16 mouse cellular contexts compared by ENCODE assay signal in genomic region chr11:88274111-88274879, GRCm38 (mm10). TPM values are rescaled to one million over a fixed set of nuclear protein-coding genes. Genes with fewer than 3 reads are reported as not detected.
A peak's percentile ranks its signal among the peaks of the same experiment; 100 is the strongest.
DNase-seq lines count a peak whose midpoint lies in the region; ATAC-seq and TF ChIP-seq lines count a peak whose summit lies in the region.
"Had no signal": no experiment of that assay in that cellular context is flagged by ENCODE, and none has a peak within 500 bp of the region (broad histone marks: within the 10 kb centered on the region; RNA-seq: fewer than 3 reads in every experiment).

No protein-coding gene starts in this region.

- no peak for TF ChIP-seq POLR2A in kidney, adult 2 months (IDR thresholded peaks at IDR 0.05; ENCODE audit: low read depth, low read length)

- TF ChIP-seq CTCF in kidney, adult 2 months (conservative IDR thresholded peaks at IDR 0.05; ENCODE audit: insufficient read depth, insufficient read length, low read depth, low read length): no peak

- H3K27ac ChIP-seq in kidney, embryonic 14.5 days (ENCODE audit: low read depth, low read length): no peak overlapping the region
- H3K27ac ChIP-seq in kidney, adult 2 months (ENCODE audit: insufficient read depth, low read depth, low read length): no peak overlapping the region
- H3K27ac ChIP-seq in forebrain, embryonic 12.5 days: peak overlapping the region; percentile 90
- peak overlapping the region; percentile 67; the same call in 1 of the 2 replicates for H3K27ac ChIP-seq in limb, embryonic 10.5 days
- H3K27ac ChIP-seq in neural tube, embryonic 13.5 days (replicated peaks): peak overlapping the region; percentile 91

- no peaks in the 10 kb centered on the region; the same call in 1 of the 2 replicates for H3K27me3 ChIP-seq in kidney, embryonic 14.5 days (ENCODE audit: control insufficient read depth, insufficient read depth, low read length)
- H3K27me3 ChIP-seq in kidney, adult 2 months (replicated peaks; ENCODE audit: control insufficient read depth, insufficient read depth, low read length): no peaks in the 10 kb centered on the region
- peaks cover 15% of the 10 kb centered on the region; the same call in 1 of the 2 replicates for H3K27me3 ChIP-seq in forebrain, embryonic 12.5 days
- peaks cover 16% of the 10 kb centered on the region for H3K27me3 ChIP-seq in limb, embryonic 10.5 days (ENCODE audit: low read depth, poor library complexity, severe bottlenecking)
- no peaks in the 10 kb centered on the region for H3K27me3 ChIP-seq in neural tube, embryonic 13.5 days

- WGBS in kidney, embryonic 14.5 days: 60% methylated on average over 23 of the region's 23 CpGs
- 71% methylated on average over 23 of the region's 23 CpGs for WGBS in kidney, adult 2 months
- 31% methylated on average over 23 of the region's 23 CpGs for WGBS in forebrain, embryonic 12.5 days
- 67% methylated on average over 23 of the region's 23 CpGs for WGBS in limb, embryonic 10.5 days
- 12% methylated on average over 23 of the region's 23 CpGs for whole genome bisulfite sequencing in neural tube, embryonic 13.5 days

- intact Hi-C loops in left cerebral cortex, postnatal 4 days (cut with DNase I): no loop called here

- H3K36me3 ChIP-seq in kidney, embryonic 14.5 days (ENCODE audit: control insufficient read depth, insufficient read depth, low read length): no peaks in the 10 kb centered on the region
- H3K36me3 ChIP-seq in kidney, adult 2 months (ENCODE audit: control insufficient read depth, insufficient read depth, low read length): no peaks in the 10 kb centered on the region
- H3K36me3 ChIP-seq in forebrain, embryonic 12.5 days (replicated peaks): no peaks in the 10 kb centered on the region
- no peaks in the 10 kb centered on the region for H3K36me3 ChIP-seq in limb, embryonic 10.5 days
- no peaks in the 10 kb centered on the region for H3K36me3 ChIP-seq in neural tube, embryonic 13.5 days

- peaks cover 22% of the 10 kb centered on the region for H3K4me1 ChIP-seq in kidney, embryonic 14.5 days (ENCODE audit: control insufficient read depth, insufficient read depth, low read length)
- H3K4me1 ChIP-seq in kidney, adult 2 months (ENCODE audit: control insufficient read depth, insufficient read depth, low read length): peaks cover 11% of the 10 kb centered on the region; the same call in 1 of the 2 replicates
- H3K4me1 ChIP-seq in forebrain, embryonic 12.5 days: peaks cover 52% of the 10 kb centered on the region
- H3K4me1 ChIP-seq in limb, embryonic 10.5 days: peaks cover 48% of the 10 kb centered on the region
- H3K4me1 ChIP-seq in neural tube, embryonic 13.5 days (replicated peaks): peaks cover 60% of the 10 kb centered on the region

- H3K4me3 ChIP-seq in kidney, embryonic 14.5 days (ENCODE audit: low read length): no peak overlapping the region
- H3K4me3 ChIP-seq in kidney, adult 2 months (ENCODE audit: insufficient read depth, low read depth, low read length): no peak overlapping the region
- H3K4me3 ChIP-seq in forebrain, embryonic 12.5 days (replicated peaks): 0 out of 2 replicates have a peak overlapping the region, but pooled peaks have one; percentile 8
- H3K4me3 ChIP-seq in limb, embryonic 10.5 days: 0 out of 2 replicates have a peak overlapping the region, but pooled peaks have one; percentile 25
- H3K4me3 ChIP-seq in neural tube, embryonic 13.5 days: no peak overlapping the region

- 0 out of 2 replicates have a peak overlapping the region, but pooled peaks have one; percentile 18 for H3K9ac ChIP-seq in kidney, embryonic 14.5 days (ENCODE audit: low read depth, low read length)
- H3K9ac ChIP-seq in forebrain, embryonic 12.5 days: peak overlapping the region; percentile 8; the same call in 1 of the 2 replicates
- peak overlapping the region; percentile 35 for H3K9ac ChIP-seq in neural tube, embryonic 13.5 days
- H3K9ac ChIP-seq: liver, postnatal 0 days had no signal

- no peaks in the 10 kb centered on the region for H3K9me3 ChIP-seq in kidney, embryonic 14.5 days (ENCODE audit: control insufficient read depth, low read length)
- H3K9me3 ChIP-seq in forebrain, embryonic 12.5 days: no peaks in the 10 kb centered on the region
- H3K9me3 ChIP-seq in limb, embryonic 10.5 days (replicated peaks): no peaks in the 10 kb centered on the region
- no peaks in the 10 kb centered on the region for H3K9me3 ChIP-seq in neural tube, embryonic 13.5 days

- H3K4me2 ChIP-seq in kidney, embryonic 14.5 days (replicated peaks; ENCODE audit: low read depth, low read length): peak overlapping the region; percentile 15; the same call in 1 of the 2 replicates
- peak overlapping the region; percentile 41 for H3K4me2 ChIP-seq in forebrain, embryonic 12.5 days
- peak overlapping the region; percentile 34 for H3K4me2 ChIP-seq in neural tube, embryonic 13.5 days

- no peak for ATAC-seq in kidney, embryonic 14.5 days (ENCODE audit: low FRiP score, low TSS enrichment)
- peak; percentile 57; the same call in 1 of the 2 replicates for ATAC-seq in forebrain, embryonic 12.5 days (ENCODE audit: low FRiP score)
- ATAC-seq in neural tube, embryonic 13.5 days (ENCODE audit: low read depth): peak; percentile 33
- ATAC-seq: inflammation-experienced regulatory T-cells, adult 6 months; liver, postnatal 0 days; Patski had no signal

- DNase-seq in kidney, adult 2 months: no peak
- no peak for DNase-seq in limb, embryonic 10.5 days (ENCODE audit: low spot score)
- no peak for DNase-seq in thymus, adult 18-20 months
- no peak for DNase-seq in left cerebral cortex, postnatal 4 days
- no peak for DNase-seq in frontal cortex, postnatal 36 days (ENCODE audit: low spot score in 2 of 2)
- DNase-seq: adrenal gland, postnatal 14 days; cerebellum, adult 2 months; liver, postnatal 0 days; right cerebral cortex, adult 18-20 months had no signal

RNA-seq across cellular contexts. Expression of gene Ccdc182, which starts 19.6 kb away (rescaled TPM):
- 3.0 and 3.1 TPM in 2 replicates for polyA plus RNA-seq in kidney, embryonic 14.5 days (2014; fragmentation: Nextera tagmentation; extraction: Ambion mirVana)
- 0.34 and 0.61 TPM in 2 replicates for polyA plus RNA-seq in kidney, adult 2 months (2012; rRNA removed)
- polyA plus RNA-seq in forebrain, embryonic 12.5 days (2016; fragmentation: Nextera tagmentation; extraction: Ambion mirVana): 0.38 and 0.42 TPM in 2 replicates
- polyA plus RNA-seq in limb, embryonic 10.5 days (2016; fragmentation: Nextera tagmentation; extraction: Ambion mirVana): not detected in 2 replicates
- 3.1 and 4.1 TPM in 2 replicates for polyA plus RNA-seq in neural tube, embryonic 13.5 days (2015; fragmentation: Nextera tagmentation; extraction: Ambion mirVana)
- total RNA-seq in left cerebral cortex, postnatal 4 days (2021): not detected
- total RNA-seq: adrenal gland, postnatal 14 days; heart, adult 8-10 months had no signal
- polyA plus RNA-seq: inflammation-experienced regulatory T-cells, adult 6 months; liver, postnatal 0 days; Patski; stomach, embryonic 16.5 days had no signal

Comparison
In these comparisons a context has a peak if more than half of its experiments do, and no peak if none do; other contexts are left out.
1. H3K27ac ChIP-seq: peak in forebrain, embryonic 12.5 days (single experiment), limb, embryonic 10.5 days (single experiment) and neural tube, embryonic 13.5 days (single experiment); none in kidney, embryonic 14.5 days (single experiment) and kidney, adult 2 months (single experiment).
2. H3K4me3 ChIP-seq: peak in forebrain, embryonic 12.5 days (single experiment) and limb, embryonic 10.5 days (single experiment); none in kidney, embryonic 14.5 days (single experiment), kidney, adult 2 months (single experiment) and neural tube, embryonic 13.5 days (single experiment).
3. Peak in every context shown above with its lines, with median percentiles within 50 percentile points of each other: H3K4me2 ChIP-seq and H3K9ac ChIP-seq.